Mouse (Mus musculus) neural tube, embryonic 10.5 days (tissue): ENCODE measurements at regions not wholly inside any gene's neighbourhood (a gene's known extent, or its start where the extent isn't known, plus 50 kb on each side); places are given as distances from the start of the nearest gene placed in this dataset.

Experiments
- DNase-seq: peaks from one replicate; pipeline ENCODE4 v3.0.0-alpha.2; 2017; ENCODE audit warnings: low spot score; ENCODE audit errors: extremely low spot score

DNA sequence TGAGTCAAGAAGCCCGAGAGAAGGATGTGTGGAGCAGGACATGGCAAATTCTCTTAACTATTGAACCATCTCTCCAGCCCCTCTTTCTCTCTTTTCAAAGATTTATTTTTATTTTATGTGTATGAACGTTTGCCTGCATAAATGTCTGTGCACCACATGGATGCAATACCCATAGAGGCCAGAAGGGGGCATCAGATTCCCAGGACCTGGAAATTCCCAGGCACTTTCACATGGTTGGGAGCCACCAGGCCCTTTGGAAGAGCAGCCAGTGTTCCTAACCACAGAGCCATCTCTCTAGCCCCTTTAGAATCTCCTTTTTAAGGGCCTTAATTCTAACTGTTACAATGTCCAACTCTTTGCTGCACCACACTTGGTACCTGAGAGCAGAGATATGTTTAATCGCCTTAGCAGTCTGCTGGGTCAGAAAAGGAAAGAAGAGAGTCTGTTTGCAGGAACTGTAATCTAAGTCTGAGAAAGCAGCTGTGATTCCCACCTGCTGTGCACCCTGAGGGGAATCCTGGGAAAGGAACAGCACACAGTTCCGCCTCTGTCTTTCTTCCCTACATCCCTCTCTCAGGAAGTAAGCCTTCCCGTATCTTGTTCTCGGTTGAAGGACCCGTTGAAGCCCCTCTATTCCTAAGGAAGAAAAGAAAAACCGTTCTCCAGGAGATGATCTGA is 186.8 kb downstream of the Katnal1 start:
- DNase-seq: no peak

DNA sequence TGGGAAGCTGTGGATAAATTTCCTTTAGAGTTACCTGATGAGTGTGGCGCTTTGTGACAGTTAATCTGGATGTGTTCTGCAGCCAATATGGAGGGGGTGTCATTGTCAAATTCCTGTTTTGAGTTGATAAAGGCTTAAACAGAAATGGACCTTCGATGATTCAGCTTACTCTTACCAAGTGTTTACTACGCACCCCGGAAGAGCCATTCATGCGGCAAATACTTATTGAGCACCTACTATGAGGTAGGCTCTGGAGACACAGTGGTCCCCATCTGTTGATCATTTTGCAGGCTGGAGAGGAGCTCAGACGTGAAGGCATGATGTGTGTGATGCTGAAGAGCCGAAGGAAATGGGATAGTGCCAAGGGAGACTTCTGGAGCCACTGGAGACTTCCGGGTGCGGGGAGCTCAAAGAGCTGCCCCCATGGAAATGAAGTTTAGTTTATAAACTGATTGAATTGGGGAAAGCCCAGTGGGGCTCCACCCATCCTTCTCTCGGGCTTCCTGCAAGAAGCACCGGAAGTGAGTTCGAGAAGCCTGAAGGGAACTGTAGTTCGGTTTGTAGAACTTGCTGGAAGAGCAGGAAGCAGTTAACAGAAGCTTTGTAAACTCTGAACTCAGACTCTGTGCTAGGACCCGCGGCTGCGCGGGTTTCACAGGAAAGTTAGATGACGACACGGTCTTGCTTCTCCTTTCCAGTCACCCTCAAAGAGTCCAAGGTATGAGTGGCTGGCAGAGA is 187.7 kb downstream of the Katnal1 start:
- no peak for DNase-seq

- DNase-seq: no peak
Measured at GRCm38 (mm10) chr5:148740366-148741266, 188.0 kb upstream of the Ubl3 start.

DNA sequence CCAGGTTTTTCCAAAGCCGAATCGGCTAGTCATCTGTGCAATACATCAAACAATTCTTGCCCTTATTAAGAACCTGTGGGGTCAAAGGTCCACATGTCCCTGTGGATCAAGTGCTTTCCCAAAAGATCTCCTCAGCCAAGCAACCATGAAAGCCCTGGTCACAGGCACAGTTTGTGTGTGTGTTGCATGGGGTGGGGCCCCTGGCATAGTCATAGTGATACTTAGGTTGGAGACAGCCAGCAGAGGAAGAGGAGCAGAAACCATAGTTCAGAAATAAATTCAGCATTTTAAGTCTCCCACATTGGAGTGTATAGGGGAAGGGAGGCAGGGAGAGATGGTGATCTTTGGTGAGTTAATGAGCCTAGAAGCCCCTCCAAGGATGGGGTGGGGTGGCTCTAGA is 187.1 kb upstream of the Ubl3 start:
- no peak for DNase-seq

DNA sequence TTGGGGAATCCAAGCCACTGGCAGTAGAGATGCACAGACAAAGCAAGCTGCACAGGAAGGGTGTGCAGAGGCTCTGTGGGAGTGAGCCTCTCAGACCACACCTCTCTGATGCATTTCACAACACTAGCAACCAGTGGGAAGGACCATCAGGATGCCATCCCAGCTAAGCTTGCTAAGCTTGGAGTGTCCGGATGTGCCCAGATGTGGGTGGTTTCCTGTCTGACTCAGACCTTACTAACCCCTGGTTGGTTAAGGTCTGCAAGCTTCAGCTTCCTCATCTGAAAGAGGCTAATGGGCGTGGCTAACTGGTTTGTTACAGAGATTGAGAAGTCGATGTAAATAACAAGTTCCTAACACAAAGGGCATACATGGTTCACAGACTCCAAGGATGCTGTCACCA is 186.6 kb upstream of the Ubl3 start:
- DNase-seq: no peak

GRCm38 (mm10) chr5:148729541-148729940 is 177.0 kb upstream of the Ubl3 start:
- DNase-seq: no peak

- no peak for DNase-seq
Measured at GRCm38 (mm10) chr5:148728492-148728891, 175.9 kb upstream of the Ubl3 start.

- DNase-seq: no peak
Measured at GRCm38 (mm10) chr5:148726442-148726841, 173.9 kb upstream of the Ubl3 start.

- no peak for DNase-seq
Measured at GRCm38 (mm10) chr5:148724470-148724869, 171.9 kb upstream of the Ubl3 start.

DNA sequence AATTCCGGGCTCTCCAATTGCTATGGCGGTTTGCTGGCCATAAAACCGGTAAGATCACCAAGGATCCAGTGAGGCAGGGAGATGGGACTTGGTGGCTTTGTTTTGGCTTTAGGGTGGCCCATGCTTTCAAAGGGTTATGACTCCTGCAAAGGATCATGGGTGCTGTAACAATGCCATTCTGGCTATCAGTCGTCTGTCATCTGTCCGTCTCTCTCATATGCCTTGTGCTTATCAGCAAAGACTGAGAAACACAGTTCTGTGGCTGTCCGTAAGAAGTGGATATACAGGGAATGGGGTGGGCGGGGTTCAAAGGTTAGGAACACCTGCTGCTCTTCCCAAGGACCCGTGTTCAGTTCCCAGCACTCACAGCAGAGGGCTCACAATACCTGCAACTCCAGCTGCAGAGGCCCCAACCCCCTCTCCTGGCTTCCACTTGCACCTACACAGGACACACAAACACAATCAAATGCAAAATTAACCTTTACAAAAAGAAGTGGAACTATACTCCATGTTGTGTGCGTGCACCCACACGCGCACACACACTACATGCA is 171.2 kb upstream of the Ubl3 start:
- DNase-seq: no peak

DNA sequence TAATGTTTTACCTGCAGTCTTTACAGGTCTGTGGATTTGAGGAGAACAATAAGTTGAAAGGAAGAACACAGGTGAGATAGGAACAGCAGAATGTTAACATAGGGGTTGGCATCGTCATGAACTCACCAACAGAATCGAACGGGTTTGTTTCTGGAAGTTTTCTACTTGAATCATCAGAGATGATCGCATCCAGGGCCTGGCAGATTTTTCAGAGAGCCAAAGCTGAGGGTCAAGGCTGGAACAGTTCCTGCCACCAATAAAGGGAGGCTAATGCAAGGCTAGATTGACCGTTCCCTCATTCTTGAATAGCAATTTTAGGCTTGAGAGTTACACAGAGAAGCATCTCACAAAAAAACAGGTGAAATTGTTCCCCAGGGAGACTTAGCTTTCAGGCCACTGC is 168.0 kb upstream of the Ubl3 start:
- DNase-seq: no peak

GRCm38 (mm10) chr5:148716633-148717032 is 164.0 kb upstream of the Ubl3 start:
- no peak for DNase-seq

- DNase-seq: no peak
Measured at GRCm38 (mm10) chr5:148715218-148715991, 162.8 kb upstream of the Ubl3 start.

GRCm38 (mm10) chr5:148714807-148715206 is 162.2 kb upstream of the Ubl3 start:
- DNase-seq: no peak

- DNase-seq: no peak
Measured at GRCm38 (mm10) chr5:148713796-148714195, 161.2 kb upstream of the Ubl3 start.

DNA sequence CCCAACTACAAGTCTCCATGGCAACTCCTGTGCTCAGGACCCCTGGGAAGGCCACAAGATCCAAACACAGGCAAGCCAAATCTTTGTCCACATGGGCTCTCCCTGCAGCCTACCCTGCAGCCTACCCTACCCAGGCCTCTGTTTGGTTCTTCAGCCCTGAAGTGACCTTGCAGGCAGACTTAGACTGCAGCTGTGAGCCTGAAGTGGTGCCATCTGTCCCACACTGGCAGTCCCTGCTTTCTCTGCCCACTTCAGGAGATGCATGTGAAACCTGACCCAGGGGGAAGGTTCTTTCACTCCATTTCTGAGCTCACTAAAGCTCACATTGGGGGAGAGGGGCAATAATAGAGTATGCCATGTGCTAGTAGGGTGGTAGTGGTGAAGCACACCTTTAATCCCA is 160.4 kb upstream of the Ubl3 start:
- DNase-seq: no peak

DNA sequence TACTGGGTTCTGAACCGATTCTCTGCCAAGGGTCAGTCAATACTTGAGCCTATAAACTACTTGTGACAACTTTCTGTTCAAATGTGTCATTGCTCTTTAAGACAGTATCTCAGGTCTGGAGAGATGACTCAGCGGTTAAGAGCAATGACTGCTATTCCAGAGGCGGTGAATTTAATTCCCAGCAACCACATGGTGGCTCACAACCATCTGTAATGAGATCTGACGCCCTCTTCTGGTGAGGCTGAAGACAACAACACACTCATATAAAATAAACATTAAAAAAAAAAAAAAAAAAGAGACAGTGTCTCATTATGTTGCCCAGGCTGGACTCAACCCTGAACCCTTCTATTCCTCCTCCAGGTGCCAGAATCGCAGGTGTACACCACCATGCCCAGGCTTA is 159.0 kb upstream of the Ubl3 start:
- DNase-seq: no peak

GRCm38 (mm10) chr5:148709111-148709771 is 156.7 kb upstream of the Ubl3 start:
- DNase-seq: no peak

DNA sequence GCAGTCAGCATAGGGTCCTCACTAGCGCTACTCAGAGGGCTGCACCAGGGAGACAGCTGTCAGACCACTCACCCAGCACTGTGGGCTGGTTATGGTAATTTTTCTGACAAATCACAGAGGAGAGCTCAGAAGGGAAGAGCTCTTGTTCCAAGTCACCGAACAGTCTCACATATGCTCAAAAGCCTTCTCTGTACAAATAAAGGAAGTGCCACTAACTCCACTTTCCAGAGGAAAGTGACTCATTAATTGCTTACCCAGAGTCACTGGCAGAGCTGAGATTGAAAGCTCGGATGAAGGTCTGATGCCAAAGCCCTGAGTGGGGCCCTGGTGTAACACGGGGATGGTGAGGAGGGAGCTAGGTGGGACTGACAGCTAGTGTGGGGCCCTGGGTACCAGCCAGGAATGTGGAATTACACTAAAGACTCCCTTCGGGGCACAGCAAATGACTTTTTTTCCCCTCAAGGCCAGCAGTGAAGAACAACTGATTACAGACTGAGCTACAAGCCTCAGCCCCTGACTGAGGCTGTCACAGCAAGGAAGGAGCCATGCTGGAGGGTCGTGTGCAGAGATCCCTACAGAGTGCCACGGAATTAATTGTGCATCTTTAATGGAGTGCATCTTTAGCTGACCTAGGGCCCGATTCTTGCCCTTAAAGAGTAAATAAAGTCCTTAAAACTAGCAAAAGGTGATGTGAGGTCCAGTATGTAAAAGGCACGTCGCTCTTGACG is 155.6 kb upstream of the Ubl3 start:
- DNase-seq: no peak

DNA sequence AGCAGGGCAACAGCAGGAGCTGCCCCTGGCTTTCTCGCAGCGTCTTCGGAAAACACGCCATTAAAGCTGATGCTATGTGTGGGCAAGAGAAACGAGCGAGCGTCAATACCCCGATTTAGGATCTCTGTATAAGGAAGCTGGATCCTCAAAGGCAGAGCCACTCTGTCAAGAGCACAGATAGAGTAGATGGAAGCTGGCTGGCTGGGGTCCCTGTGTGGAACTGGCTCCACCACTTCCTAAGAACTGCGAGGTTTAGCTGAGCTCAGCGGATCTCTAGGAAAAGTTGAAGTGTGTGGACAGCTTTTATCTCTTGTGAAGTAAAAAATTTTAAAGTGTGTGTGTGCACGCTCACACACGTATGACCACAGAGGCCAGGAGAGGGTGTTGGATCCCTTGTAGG is 154.7 kb upstream of the Ubl3 start:
- DNase-seq: no peak
